Mouse (Mus musculus) intestine, embryonic 15.5 days (tissue): ENCODE measurements at regions not wholly inside any gene's neighbourhood (a gene's known extent, or its start where the extent isn't known, plus 50 kb on each side); places are given as distances from the start of the nearest gene placed in this dataset.

ENCODE experiments used
- ATAC-seq: fragments of 200-750 bp; cut with Nextera tagmentation; 2 replicates; pipeline ENCODE4 v1.8.0; 2017; ENCODE audit warnings: moderate TSS enrichment, moderate library complexity
- H3K27ac ChIP-seq: fragments of 300-500 bp; sonication (generic); 2 replicates; pipeline ENCODE4 v1.5.1; 2015; ENCODE audit warnings: mild to moderate bottlenecking, inconsistent platforms
- H3K27me3 ChIP-seq: fragments of 300-500 bp; sonication (generic); replicated peaks from 2 replicates; pipeline ENCODE4 v1.6.1; 2015; ENCODE audit warnings: inconsistent platforms
- H3K36me3 ChIP-seq: fragments of 300-500 bp; sonication (generic); 2 replicates; pipeline ENCODE4 v1.6.1; 2015; ENCODE audit warnings: inconsistent platforms
- H3K4me1 ChIP-seq: fragments of 300-500 bp; sonication (generic); replicated peaks from 2 replicates; pipeline ENCODE4 v1.6.1; 2015; ENCODE audit warnings: inconsistent platforms
- H3K4me2 ChIP-seq: fragments of 300-500 bp; sonication (generic); replicated peaks from 2 replicates; pipeline ENCODE4 v1.6.1; 2015; ENCODE audit warnings: mild to moderate bottlenecking, inconsistent platforms
- H3K4me3 ChIP-seq: fragments of 300-500 bp; sonication (generic); replicated peaks from 2 replicates; pipeline ENCODE4 v1.5.1; 2015; ENCODE audit warnings: inconsistent platforms
- H3K9ac ChIP-seq: fragments of 300-500 bp; sonication (generic); 2 replicates; pipeline ENCODE4 v1.6.1; 2015; ENCODE audit warnings: inconsistent platforms
- H3K9me3 ChIP-seq: fragments of 300-500 bp; sonication (generic); 2 replicates; pipeline ENCODE4 v1.6.1; 2016; ENCODE audit warnings: inconsistent platforms
- WGBS: fragments of 180-500 bp; shearing (Covaris S2); methylation state at CpG from one replicate; pipeline ENCODE4 v1.1.7; 2015; 5-methylcytosine and 5-hydroxymethylcytosine counted together

DNA sequence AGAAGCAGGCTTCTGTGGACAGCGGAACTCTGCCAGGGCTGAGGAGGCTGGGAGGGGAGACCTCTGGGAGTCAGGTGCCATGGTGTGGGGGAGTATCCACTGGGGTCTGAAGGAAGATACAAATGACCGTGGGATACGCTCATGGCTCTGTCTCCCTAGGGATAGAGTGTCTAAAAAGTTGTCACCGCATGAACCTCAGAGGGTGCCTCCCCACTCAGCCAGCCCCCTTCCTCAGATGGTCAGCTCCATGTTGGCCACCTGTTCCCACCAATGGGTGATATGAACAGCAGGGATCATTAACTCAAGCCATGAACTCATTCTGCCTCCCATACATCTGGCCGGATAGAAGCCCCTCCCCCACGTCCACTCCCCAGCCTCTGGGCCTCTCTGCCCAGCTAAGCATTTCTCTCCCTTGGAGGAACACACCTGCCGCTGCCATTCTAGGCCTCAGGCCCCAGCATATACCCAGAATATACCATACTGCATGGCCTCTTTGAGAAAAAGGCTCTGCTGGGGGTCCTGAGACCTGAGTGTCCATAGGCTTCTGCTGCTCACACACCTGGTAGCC lies 134.1 kb upstream of the Lhx1 start:
- no peak overlapping the region for H3K4me2 ChIP-seq
- H3K4me3 ChIP-seq = no peak overlapping the region
- H3K27me3 ChIP-seq = no peaks in the 10 kb centered on the region
- H3K27ac ChIP-seq = no peak overlapping the region
- H3K9me3 ChIP-seq = no peaks in the 10 kb centered on the region
- H3K4me1 ChIP-seq = no peaks in the 10 kb centered on the region
- WGBS = 83% methylated on average over 7 of the region's 7 CpGs
- no peak overlapping the region for H3K9ac ChIP-seq
- H3K36me3 ChIP-seq = no peaks in the 10 kb centered on the region
- ATAC-seq = no peak

DNA sequence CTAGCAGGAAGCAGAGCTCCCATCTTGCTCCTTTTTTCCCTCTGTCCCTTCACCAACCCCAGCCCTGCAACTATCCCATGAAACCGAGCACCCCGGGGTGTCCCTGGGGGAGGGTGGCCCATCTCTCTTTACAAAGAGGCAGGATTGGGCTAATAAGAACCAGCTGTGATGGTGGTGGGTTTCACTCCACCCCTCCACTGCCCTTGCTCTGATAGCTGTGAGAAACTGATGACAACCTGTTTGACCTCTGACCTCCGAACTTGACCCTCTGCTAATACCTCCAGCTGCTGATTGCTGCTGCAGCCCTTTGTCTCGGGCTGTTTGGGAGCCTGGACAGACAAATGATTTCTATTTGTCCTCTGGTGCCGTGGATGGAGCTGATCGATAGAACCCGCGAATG lies 128.1 kb upstream of the Lhx1 start:
- Histone ChIP-seq H3K9me3 (no peaks in the 10 kb centered on the region), H3K27me3 (no peaks in the 10 kb centered on the region), H3K9ac (no peak overlapping the region), H3K4me2 (no peak overlapping the region), H3K4me3 (no peak overlapping the region), H3K36me3 (no peaks in the 10 kb centered on the region), H3K27ac (no peak overlapping the region), H3K4me1 (no peaks in the 10 kb centered on the region)
- no peak for ATAC-seq
- 46% methylated on average over 8 of the region's 8 CpGs for WGBS

DNA sequence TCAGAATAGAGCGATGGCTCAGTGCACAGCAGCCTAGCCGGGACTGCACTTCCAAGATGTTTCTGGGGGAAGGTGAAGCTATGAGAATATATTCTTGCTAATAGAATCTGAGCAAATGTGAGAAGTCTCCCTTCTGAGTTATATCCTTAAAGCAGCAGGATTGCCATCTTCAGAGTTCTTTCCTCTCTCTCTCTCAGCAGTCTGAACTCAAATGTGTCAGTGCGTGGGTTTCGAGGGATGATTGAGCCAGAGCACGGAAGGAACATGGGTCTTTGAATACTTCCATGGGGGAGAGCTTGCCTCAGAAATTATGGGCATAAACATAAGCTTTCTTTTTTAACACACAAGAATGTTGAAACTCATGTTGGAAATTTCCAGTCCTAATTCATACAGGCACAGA lies 123.6 kb upstream of the Lhx1 start:
- 85% methylated on average over 5 of the region's 5 CpGs for WGBS
- Histone ChIP-seq H3K9me3 (no peaks in the 10 kb centered on the region), H3K36me3 (no peaks in the 10 kb centered on the region), H3K4me1 (no peaks in the 10 kb centered on the region), H3K4me2 (no peak overlapping the region), H3K9ac (no peak overlapping the region), H3K27ac (no peak overlapping the region), H3K4me3 (no peak overlapping the region), H3K27me3 (peaks cover 6% of the 10 kb centered on the region)
- no peak for ATAC-seq

DNA sequence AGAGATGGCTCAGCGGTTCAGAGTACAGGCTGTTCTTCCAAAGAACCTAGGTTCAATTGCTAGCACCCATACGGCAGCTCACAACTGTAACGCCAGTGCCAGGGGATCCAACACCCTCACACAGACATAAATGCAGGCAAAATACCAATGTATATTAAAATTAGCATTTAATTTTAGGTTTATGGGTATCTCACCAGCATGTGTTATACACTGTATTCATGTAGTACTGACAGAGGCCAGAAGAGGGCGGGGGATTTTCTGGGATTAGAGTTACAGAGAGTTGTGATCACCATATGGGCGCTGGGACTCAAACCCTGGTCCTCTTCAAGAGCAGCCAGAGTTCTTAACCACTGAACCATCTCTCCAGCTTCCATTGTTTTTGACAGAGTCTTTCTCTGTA lies 121.8 kb upstream of the Lhx1 start:
- peaks cover 24% of the 10 kb centered on the region for H3K27me3 ChIP-seq
- no peak overlapping the region for H3K27ac ChIP-seq
- no peak overlapping the region for H3K9ac ChIP-seq

DNA sequence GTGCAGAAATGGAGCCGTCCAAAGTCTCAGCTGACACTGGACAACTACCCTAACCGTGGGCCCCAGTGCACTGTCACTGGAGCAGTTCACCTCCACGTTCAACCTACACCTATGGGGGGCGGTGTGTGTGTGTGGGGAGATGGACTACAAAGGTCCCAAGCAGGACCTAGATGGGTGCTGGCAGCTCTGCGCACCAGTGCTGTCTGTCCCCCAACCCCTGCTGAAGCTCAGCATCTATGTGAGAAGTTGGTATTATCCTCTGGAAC lies 117.7 kb upstream of the Lhx1 start:
- H3K27me3 ChIP-seq = peaks cover 52% of the 10 kb centered on the region
- H3K36me3 ChIP-seq = no peaks in the 10 kb centered on the region
- 43% methylated on average over 5 of the region's 5 CpGs for WGBS
- no peak overlapping the region for H3K9ac ChIP-seq
- H3K4me1 ChIP-seq = peaks cover 4% of the 10 kb centered on the region; the same call in 1 of the 2 replicates
- ATAC-seq = no peak
- H3K4me3 ChIP-seq = no peak overlapping the region
- H3K4me2 ChIP-seq = peak overlapping the region; percentile 78; the same call in 1 of the 2 replicates
- H3K9me3 ChIP-seq = no peaks in the 10 kb centered on the region
- H3K27ac ChIP-seq = no peak overlapping the region

More for the DNA sequence above, 121.8 kb upstream of the Lhx1 start:
- 87% methylated on average over 5 of the region's 5 CpGs for WGBS
- Histone ChIP-seq H3K36me3 (no peaks in the 10 kb centered on the region), H3K4me3 (no peak overlapping the region), H3K4me1 (peaks cover 4% of the 10 kb centered on the region; the same call in 1 of the 2 replicates), H3K4me2 (no peak overlapping the region), H3K9me3 (no peaks in the 10 kb centered on the region)
- ATAC-seq = no peak

DNA sequence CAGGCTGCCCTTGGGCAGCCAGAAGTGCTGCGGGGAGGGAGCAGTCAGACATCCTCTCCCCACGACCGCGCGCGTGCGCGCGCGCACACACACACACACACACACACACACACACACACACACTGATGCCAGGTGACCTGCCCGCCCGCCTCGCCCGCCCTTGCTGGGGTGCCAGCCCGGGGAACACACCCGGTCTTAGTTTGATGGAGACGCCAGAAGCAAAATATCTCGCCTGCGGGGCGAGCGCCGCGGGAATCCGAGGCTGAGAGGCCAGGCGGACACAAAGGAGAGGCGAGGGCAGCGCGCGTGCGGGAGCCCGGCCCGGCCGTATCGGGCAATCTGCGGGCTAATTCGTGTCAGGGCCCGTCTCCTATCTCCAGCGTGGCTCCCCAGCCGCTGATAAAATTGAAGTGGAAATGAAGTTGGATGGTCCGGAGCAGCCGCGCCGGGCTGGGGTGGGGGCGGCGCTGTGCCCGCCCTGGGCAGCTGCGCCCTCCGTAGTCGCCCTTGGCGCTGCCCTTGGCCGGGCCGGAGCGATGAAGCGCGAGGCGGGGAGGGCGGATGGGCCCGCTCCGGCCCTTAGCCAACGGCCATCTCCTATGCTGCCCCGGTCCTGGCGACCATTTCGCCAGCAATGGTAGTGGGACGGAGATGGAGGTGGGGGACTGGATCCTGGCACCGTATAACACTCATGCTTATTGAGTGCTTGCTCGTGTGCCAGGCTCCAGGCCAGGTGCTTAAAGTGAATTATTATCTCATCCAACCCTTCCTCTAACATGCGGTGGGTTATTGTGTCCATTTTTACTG lies 117.2 kb upstream of the Lhx1 start:
- Histone ChIP-seq H3K9ac (peak overlapping the region; percentile 26), H3K27me3 (peaks cover 52% of the 10 kb centered on the region), H3K4me1 (peaks cover 4% of the 10 kb centered on the region; the same call in 1 of the 2 replicates), H3K4me3 (peak overlapping the region; percentile 36), H3K27ac (no peak overlapping the region), H3K9me3 (no peaks in the 10 kb centered on the region), H3K36me3 (no peaks in the 10 kb centered on the region), H3K4me2 (peak overlapping the region; percentile 78)
- WGBS = 3% methylated on average over 67 of the region's 67 CpGs
- no peak for ATAC-seq

DNA sequence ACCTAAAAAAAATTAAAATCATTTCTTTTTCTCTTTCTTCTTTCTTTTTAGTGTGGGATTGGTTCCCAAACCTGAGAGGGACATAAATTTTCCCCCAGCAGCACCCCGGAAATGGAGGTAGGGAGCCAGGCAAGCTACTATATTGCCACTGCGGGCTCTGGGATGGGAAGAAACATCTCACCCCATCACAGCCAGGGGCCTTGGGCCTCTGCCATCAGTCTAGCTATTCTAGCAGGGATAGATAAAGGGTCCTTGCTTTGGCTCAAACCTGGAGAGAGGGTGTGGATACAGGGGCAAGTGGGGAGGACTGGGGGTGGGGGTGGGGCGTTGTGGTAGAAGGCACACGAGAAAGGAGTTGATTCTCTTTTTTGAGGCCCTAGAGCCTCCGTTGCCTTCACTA lies 116.3 kb upstream of the Lhx1 start:
- Histone ChIP-seq H3K4me3 (no peak overlapping the region), H3K27ac (no peak overlapping the region), H3K4me2 (no peak overlapping the region), H3K4me1 (peaks cover 4% of the 10 kb centered on the region; the same call in 1 of the 2 replicates), H3K9ac (no peak overlapping the region), H3K27me3 (peaks cover 52% of the 10 kb centered on the region), H3K36me3 (no peaks in the 10 kb centered on the region), H3K9me3 (no peaks in the 10 kb centered on the region)
- ATAC-seq = no peak
- 28% methylated on average over 5 of the region's 5 CpGs for WGBS

DNA sequence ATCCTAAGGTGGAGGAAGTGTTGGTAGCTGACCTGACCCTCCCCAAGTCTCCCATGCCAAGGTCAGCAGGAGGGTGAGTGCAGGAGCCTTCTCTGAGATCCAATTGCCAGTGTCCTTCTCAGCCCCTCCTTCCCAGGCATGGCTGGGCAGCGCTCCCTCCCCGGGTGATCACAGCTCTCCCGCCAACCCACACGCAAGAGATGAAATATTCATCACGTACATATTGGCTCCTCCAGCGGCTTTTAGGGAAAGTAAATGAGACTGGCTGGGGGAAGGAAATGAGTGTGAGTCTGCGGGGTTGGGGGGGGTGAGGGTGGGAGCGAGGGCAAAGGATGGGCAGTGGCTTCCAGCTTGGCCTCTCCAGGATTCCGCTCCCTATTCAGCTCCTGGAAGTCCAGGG lies 113.0 kb upstream of the Lhx1 start:
- Histone ChIP-seq H3K4me2 (no peak overlapping the region), H3K4me3 (no peak overlapping the region), H3K27me3 (peaks cover 40% of the 10 kb centered on the region), H3K4me1 (peaks cover 4% of the 10 kb centered on the region; the same call in 1 of the 2 replicates), H3K9me3 (no peaks in the 10 kb centered on the region), H3K36me3 (no peaks in the 10 kb centered on the region), H3K9ac (no peak overlapping the region), H3K27ac (no peak overlapping the region)
- ATAC-seq = no peak
- 21% methylated on average over 9 of the region's 9 CpGs for WGBS

DNA sequence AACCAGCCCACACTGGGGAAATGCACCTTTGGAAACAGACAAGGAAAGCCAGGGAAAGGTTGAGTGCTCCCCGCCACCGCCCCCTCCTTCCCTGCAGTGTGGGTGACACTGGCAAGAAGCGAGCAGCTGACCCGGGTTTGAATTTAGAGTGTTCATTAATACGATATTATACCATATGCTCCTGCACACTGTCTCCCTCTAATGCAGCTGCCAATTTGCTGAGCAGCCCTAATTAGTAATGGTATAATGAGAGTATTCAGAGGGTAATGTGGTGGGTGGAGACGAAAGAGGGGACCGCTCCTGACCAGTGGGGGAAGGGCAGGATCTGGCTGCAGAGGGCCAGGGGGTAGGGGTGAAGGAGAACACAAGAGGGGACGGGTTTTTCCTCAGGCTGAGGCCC lies 111.9 kb upstream of the Lhx1 start:
- WGBS = 54% methylated on average over 8 of the region's 8 CpGs
- ATAC-seq = no peak
- peaks cover 30% of the 10 kb centered on the region for H3K27me3 ChIP-seq
- no peak overlapping the region for H3K9ac ChIP-seq
- H3K9me3 ChIP-seq = no peaks in the 10 kb centered on the region
- H3K4me2 ChIP-seq = no peak overlapping the region
- no peak overlapping the region for H3K4me3 ChIP-seq
- H3K4me1 ChIP-seq = no peaks in the 10 kb centered on the region
- H3K36me3 ChIP-seq = no peaks in the 10 kb centered on the region
- H3K27ac ChIP-seq = no peak overlapping the region

DNA sequence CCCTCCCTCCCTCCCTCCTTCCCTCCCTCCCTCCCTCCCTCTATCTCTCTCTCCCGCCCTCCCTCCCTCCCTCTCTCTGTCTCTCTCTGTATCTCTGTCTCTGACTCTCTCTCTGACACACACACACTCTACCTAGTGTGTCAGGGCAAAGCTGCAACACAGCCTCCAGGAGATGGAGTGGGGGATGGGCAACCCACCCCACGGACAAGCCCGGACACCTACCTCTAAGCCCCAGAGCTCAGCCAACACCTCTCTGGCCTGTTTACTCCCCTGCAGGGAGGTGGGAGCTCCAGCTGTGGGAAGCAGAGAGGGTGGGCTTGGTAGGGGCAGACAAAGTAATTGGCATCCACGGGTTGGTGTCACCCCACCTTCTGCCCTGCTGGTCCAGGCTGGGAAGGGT lies 109.7 kb upstream of the Lhx1 start:
- no peak for ATAC-seq
- no peaks in the 10 kb centered on the region for H3K36me3 ChIP-seq
- 11% methylated on average over 3 of the region's 4 CpGs for WGBS

DNA sequence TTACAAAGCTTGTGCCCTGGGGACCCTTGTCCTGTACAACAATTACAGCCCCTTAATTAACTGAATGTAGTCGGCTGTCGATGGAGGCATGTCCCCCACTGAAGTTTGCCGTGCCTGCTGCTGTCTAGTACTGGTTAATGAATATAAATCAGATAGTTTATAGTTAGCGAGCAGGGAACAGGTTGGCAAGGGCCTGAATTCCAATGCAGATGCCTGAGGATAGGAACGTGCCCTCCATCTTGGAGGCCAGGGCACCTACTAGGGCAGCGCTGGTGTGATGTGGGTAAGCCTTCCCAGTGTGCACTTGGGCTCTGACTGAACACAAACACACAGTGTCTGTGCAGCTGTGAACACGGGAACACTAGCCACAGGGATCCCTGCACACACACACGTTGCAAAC lies 108.0 kb upstream of the Lhx1 start:
- Histone ChIP-seq H3K4me2 (no peak overlapping the region), H3K4me1 (no peaks in the 10 kb centered on the region), H3K27ac (no peak overlapping the region), H3K9me3 (no peaks in the 10 kb centered on the region), H3K9ac (no peak overlapping the region), H3K27me3 (peaks cover 3% of the 10 kb centered on the region; the same call in 1 of the 2 replicates), H3K4me3 (no peak overlapping the region), H3K36me3 (no peaks in the 10 kb centered on the region)
- ATAC-seq = no peak
- 42% methylated on average over 8 of the region's 8 CpGs for WGBS

More for the DNA sequence above, 109.7 kb upstream of the Lhx1 start:
- no peaks in the 10 kb centered on the region for H3K9me3 ChIP-seq
- no peak overlapping the region for H3K9ac ChIP-seq
- no peak overlapping the region for H3K4me2 ChIP-seq
- H3K4me1 ChIP-seq = no peaks in the 10 kb centered on the region
- no peak overlapping the region for H3K4me3 ChIP-seq
- H3K27me3 ChIP-seq = peaks cover 8% of the 10 kb centered on the region; the same call in 1 of the 2 replicates
- H3K27ac ChIP-seq = no peak overlapping the region

DNA sequence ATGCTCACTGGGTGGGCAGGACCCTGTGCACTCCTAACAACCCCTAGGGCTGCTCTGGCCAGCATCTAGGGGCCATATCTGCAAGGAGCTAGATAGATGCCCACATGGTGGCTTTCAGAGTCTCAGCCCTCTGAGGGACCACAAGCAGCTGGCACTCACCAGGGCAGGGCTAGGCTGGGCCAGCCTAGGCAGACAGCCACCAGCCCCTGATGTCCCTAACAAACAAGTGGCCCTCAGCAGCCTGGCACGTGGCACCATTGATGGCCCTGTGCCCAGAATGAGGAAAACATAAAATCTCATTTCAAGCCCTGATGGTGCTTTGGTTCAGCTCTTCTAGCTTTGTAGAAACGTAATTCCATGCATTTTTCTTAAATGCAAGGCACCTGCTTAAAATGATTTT lies 102.8 kb upstream of the Lhx1 start:
- Histone ChIP-seq H3K27me3 (no peaks in the 10 kb centered on the region; the same call in 1 of the 2 replicates), H3K36me3 (no peaks in the 10 kb centered on the region), H3K4me3 (no peak overlapping the region), H3K4me1 (no peaks in the 10 kb centered on the region), H3K9me3 (no peaks in the 10 kb centered on the region), H3K9ac (no peak overlapping the region), H3K4me2 (no peak overlapping the region), H3K27ac (no peak overlapping the region)
- WGBS = 69% methylated on average over 2 of the region's 2 CpGs
- ATAC-seq = no peak

DNA sequence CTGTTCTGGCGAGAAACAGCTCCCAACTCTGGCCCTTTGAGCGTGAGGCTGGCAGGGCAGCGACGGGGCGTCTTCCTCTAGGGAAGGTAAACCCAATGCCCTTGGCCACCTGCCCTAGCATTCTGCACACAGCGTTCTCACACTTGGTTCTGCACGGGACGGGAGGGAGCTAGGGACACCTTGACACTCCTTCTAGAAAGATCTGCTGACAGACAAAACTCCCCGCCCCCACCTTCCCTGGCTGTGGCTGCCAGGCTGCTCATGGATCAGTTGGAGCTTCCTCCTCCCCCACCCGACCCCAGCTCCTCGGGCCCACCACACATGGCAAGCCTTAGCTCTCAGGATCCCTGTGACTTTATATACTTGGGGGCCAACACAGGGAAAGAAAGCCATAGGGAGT lies 102.3 kb upstream of the Lhx1 start:
- Histone ChIP-seq H3K27ac (no peak overlapping the region), H3K36me3 (no peaks in the 10 kb centered on the region), H3K27me3 (no peaks in the 10 kb centered on the region; the same call in 1 of the 2 replicates), H3K4me3 (no peak overlapping the region), H3K4me2 (no peak overlapping the region), H3K9me3 (no peaks in the 10 kb centered on the region), H3K4me1 (no peaks in the 10 kb centered on the region), H3K9ac (no peak overlapping the region)
- 71% methylated on average over 11 of the region's 11 CpGs for WGBS
- no peak for ATAC-seq
